In genomic region chr10:111164304-111165218, GRCm38 (mm10) we compare ENCODE assay signal across 8 mouse cellular contexts. TPM values are rescaled to one million over a fixed set of nuclear protein-coding genes. Genes with fewer than 3 reads are reported as not detected.
A peak's percentile ranks its signal among the peaks of the same experiment; 100 is the strongest.
DNase-seq lines count a peak whose midpoint lies in the region; ATAC-seq and TF ChIP-seq lines count a peak whose summit lies in the region.

Gene Osbpl8 (plus strand): TSS chr10:111164752.

- no peak for TF ChIP-seq CTCF in midbrain, postnatal 0 days (IDR thresholded peaks at IDR 0.05)

- WGBS in embryonic facial prominence, embryonic 13.5 days, result under 1% methylated on average over 82 of the region's 84 CpGs
- 0% methylated on average over 25 of the region's 84 CpGs for WGBS in limb, embryonic 14.5 days
- under 1% methylated on average over 55 of the region's 84 CpGs for WGBS in midbrain, postnatal 0 days

- no peaks in the 10 kb centered on the region for H3K36me3 ChIP-seq in embryonic facial prominence, embryonic 13.5 days
- no peaks in the 10 kb centered on the region for H3K36me3 ChIP-seq in limb, embryonic 14.5 days (ENCODE audit: control insufficient read depth, insufficient read depth, low read length)
- no peaks in the 10 kb centered on the region for H3K36me3 ChIP-seq in midbrain, postnatal 0 days (ENCODE audit: insufficient read depth, low read length)

- ATAC-seq in embryonic facial prominence, embryonic 13.5 days (ENCODE audit: insufficient number of reproducible peaks, insufficient read depth, low FRiP score, low TSS enrichment, low read depth), result peak; percentile 93
- peak; percentile 94 for ATAC-seq in limb, embryonic 14.5 days (ENCODE audit: low FRiP score, low read depth)
- ATAC-seq in midbrain, postnatal 0 days (ENCODE audit: low FRiP score), result peak; percentile 95

- H3K9ac ChIP-seq in embryonic facial prominence, embryonic 13.5 days, result peak within 1 kb of the TSS; percentile 94
- peak within 1 kb of the TSS; percentile 92 for H3K9ac ChIP-seq in limb, embryonic 14.5 days (ENCODE audit: low read depth, low read length, severe bottlenecking)
- H3K9ac ChIP-seq in midbrain, postnatal 0 days (replicated peaks; ENCODE audit: low read length, poor library complexity, severe bottlenecking), result peak within 1 kb of the TSS; percentile 92

- H3K9me3 ChIP-seq in embryonic facial prominence, embryonic 13.5 days, result no peaks in the 10 kb centered on the region
- no peaks in the 10 kb centered on the region for H3K9me3 ChIP-seq in limb, embryonic 14.5 days (ENCODE audit: control insufficient read depth, low read length)
- H3K9me3 ChIP-seq in midbrain, postnatal 0 days (ENCODE audit: low read length), result no peaks in the 10 kb centered on the region

- peak; percentile 99 for DNase-seq in 3134 (ENCODE audit: extremely low read depth, insufficient read length, low spot score)
- DNase-seq in adrenal gland, postnatal 36 days, result peak; percentile 99
- DNase-seq in heart, adult 8-10 months (ENCODE audit: low spot score), result peak; percentile 99
- peak; percentile 99 for DNase-seq in kidney, adult 9 months
- DNase-seq in limb, embryonic 14.5 days (ENCODE audit: low spot score), result peak; percentile 89
- DNase-seq in midbrain, postnatal 0 days (ENCODE audit: low spot score), result peak; percentile 96
- DNase-seq in spleen, postnatal 14 days (ENCODE audit: low spot score in 2 of 2), result peak; percentile 100

- no peaks in the 10 kb centered on the region for H3K27me3 ChIP-seq in embryonic facial prominence, embryonic 13.5 days
- no peaks in the 10 kb centered on the region for H3K27me3 ChIP-seq in limb, embryonic 14.5 days (ENCODE audit: control insufficient read depth, insufficient read depth, low read length)
- H3K27me3 ChIP-seq in midbrain, postnatal 0 days (ENCODE audit: insufficient read depth, low read length), result no peaks in the 10 kb centered on the region

- TF ChIP-seq POLR2A in limb, embryonic 14.5 days (IDR thresholded peaks at IDR 0.05; ENCODE audit: borderline replicate concordance, extremely low read depth, insufficient read depth, insufficient read length), result 0 out of 2 replicates have a peak, but pooled peaks have one; percentile 37

- peak within 1 kb of the TSS; percentile 72 for H3K4me2 ChIP-seq in embryonic facial prominence, embryonic 13.5 days
- peak within 1 kb of the TSS; percentile 69 for H3K4me2 ChIP-seq in limb, embryonic 14.5 days (replicated peaks; ENCODE audit: low read depth, low read length, severe bottlenecking)
- peak within 1 kb of the TSS; percentile 73 for H3K4me2 ChIP-seq in midbrain, postnatal 0 days (ENCODE audit: low read depth, low read length, poor library complexity, severe bottlenecking)

- H3K4me1 ChIP-seq in embryonic facial prominence, embryonic 13.5 days, result peaks cover 12% of the 10 kb centered on the region; the same call in 1 of the 2 replicates
- peaks cover 11% of the 10 kb centered on the region for H3K4me1 ChIP-seq in limb, embryonic 14.5 days (ENCODE audit: control insufficient read depth, insufficient read depth, low read length)
- no peaks in the 10 kb centered on the region for H3K4me1 ChIP-seq in midbrain, postnatal 0 days (ENCODE audit: insufficient read depth, low read length)

- peak within 1 kb of the TSS; percentile 92 for H3K27ac ChIP-seq in embryonic facial prominence, embryonic 13.5 days
- H3K27ac ChIP-seq in limb, embryonic 14.5 days (replicated peaks; ENCODE audit: low read depth, low read length), result peak within 1 kb of the TSS; percentile 88
- H3K27ac ChIP-seq in midbrain, postnatal 0 days (ENCODE audit: low read depth, low read length), result peak within 1 kb of the TSS; percentile 89

- H3K4me3 ChIP-seq in embryonic facial prominence, embryonic 13.5 days, result peak within 1 kb of the TSS; percentile 94
- H3K4me3 ChIP-seq in limb, embryonic 14.5 days (replicated peaks; ENCODE audit: low read length), result peak within 1 kb of the TSS; percentile 97
- peak within 1 kb of the TSS; percentile 99 for H3K4me3 ChIP-seq in midbrain, postnatal 0 days (ENCODE audit: low read depth, low read length)

RNA-seq across cellular contexts. Expression of gene Osbpl8, which starts in this region (rescaled TPM):
- 10 to 100 TPM; 26.1 to 30.9 TPM for total RNA-seq in adrenal gland, postnatal 36 days (2021)
- 13.1 and 13.7 TPM in 2 replicates for polyA plus RNA-seq in embryonic facial prominence, embryonic 13.5 days (2015; fragmentation: Nextera tagmentation; extraction: Ambion mirVana)
- 10 to 100 TPM; 73.3 to 89.1 (median 83.0) TPM for total RNA-seq in heart, adult 8-10 months (2022)
- polyA plus RNA-seq in limb, embryonic 14.5 days (2012; rRNA removed), result 10.4 and 11.4 TPM in 2 replicates
- polyA plus RNA-seq in limb, embryonic 14.5 days (2014; fragmentation: Nextera tagmentation; extraction: Ambion mirVana), result 9.0 and 10.8 TPM in 2 replicates
- total RNA-seq in midbrain, postnatal 0 days (2014; rRNA removed), result 45.6 and 52.9 TPM in 2 replicates
- 10.9 and 15.0 TPM in 2 replicates for polyA plus RNA-seq in midbrain, postnatal 0 days (2015; fragmentation: Nextera tagmentation; extraction: Ambion mirVana)

Comparison
In these comparisons a context has a peak if more than half of its experiments do, and no peak if none do; other contexts are left out.
1. Peak in every context shown above with its lines: DNase-seq, ATAC-seq, H3K4me3 ChIP-seq and H3K27ac ChIP-seq.